ENCODE assay signal across 25 mouse cellular contexts in the genomic region with DNA sequence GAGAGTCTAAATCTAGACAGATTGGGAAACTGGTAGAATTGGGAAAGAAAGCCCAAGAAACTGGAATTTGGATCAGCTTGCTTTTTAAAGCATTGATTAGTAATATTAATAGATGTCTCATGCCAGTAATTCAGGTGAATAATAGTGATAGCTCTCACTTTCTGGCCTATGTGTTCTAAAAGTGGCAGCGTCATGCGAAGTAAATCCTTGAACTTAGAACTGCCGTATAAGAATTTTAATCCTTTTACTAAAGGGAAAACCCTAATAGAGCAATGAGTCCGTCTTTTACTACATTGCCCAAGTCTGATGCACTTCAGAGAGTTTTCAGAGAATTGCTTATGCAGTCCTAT.
DNase-seq lines count a peak whose midpoint lies in the region; ATAC-seq and TF ChIP-seq lines count a peak whose summit lies in the region.
"Had no signal": no experiment of that assay in that cellular context is flagged by ENCODE, and none has a peak within 500 bp of the region (broad histone marks: within the 10 kb centered on the region; RNA-seq: fewer than 3 reads in every experiment).

No protein-coding gene starts in this region.

- H3K9ac ChIP-seq in heart, embryonic 11.5 days (ENCODE audit: low read depth, low read length) = no peak overlapping the region
- H3K9ac ChIP-seq in liver, embryonic 16.5 days (ENCODE audit: low read depth, low read length) = peak overlapping the region; percentile 46
- H3K9ac ChIP-seq: embryonic facial prominence, embryonic 13.5 days; forebrain, embryonic 13.5 days; limb, embryonic 15.5 days; midbrain, embryonic 13.5 days; neural tube, embryonic 13.5 days had no signal

- no peak overlapping the region for H3K4me3 ChIP-seq in heart, embryonic 11.5 days (ENCODE audit: low read depth, low read length)
- H3K4me3 ChIP-seq in G1E (ENCODE audit: low read depth, low read length) = peak overlapping the region; percentile 17; the same call in 1 of the 2 replicates
- 0 out of 2 replicates have a peak overlapping the region, but pooled peaks have one; percentile 3 for H3K4me3 ChIP-seq in liver, embryonic 16.5 days (ENCODE audit: low read depth, low read length)
- H3K4me3 ChIP-seq in kidney, adult 2 months (ENCODE audit: insufficient read depth, low read depth, low read length) = no peak overlapping the region
- H3K4me3 ChIP-seq: embryonic facial prominence, embryonic 13.5 days; forebrain, embryonic 13.5 days; hindbrain, embryonic 10.5 days; limb, embryonic 10.5 days; limb, embryonic 15.5 days; midbrain, embryonic 13.5 days; neural tube, embryonic 13.5 days had no signal

- DNase-seq in heart, adult 8-10 months (ENCODE audit: low spot score) = no peak
- no peak for DNase-seq in G1E (ENCODE audit: low spot score)
- no peak for DNase-seq in T-cell, adult 2 months (ENCODE audit: low spot score)
- no peak for DNase-seq in kidney, adult 2 months
- DNase-seq: adrenal gland, postnatal 25 days; cerebellum, adult 11-12 months; cerebellum, postnatal 10 days; gastrocnemius, postnatal 14 days; kidney, adult 18-20 months; layer of hippocampus, adult 9-11 months; lung, postnatal 36 days; thymus, adult 2 months; thymus, postnatal 4 days had no signal

- H3K36me3 ChIP-seq in heart, embryonic 11.5 days (ENCODE audit: control insufficient read depth, insufficient read depth, low read length) = peaks cover 4% of the 10 kb centered on the region
- peaks cover 17% of the 10 kb centered on the region for H3K36me3 ChIP-seq in G1E (replicated peaks)
- no peaks in the 10 kb centered on the region; the same call in 1 of the 2 replicates for H3K36me3 ChIP-seq in liver, embryonic 16.5 days (ENCODE audit: control insufficient read depth, insufficient read depth)
- peaks cover 11% of the 10 kb centered on the region for H3K36me3 ChIP-seq in kidney, adult 2 months (ENCODE audit: control insufficient read depth, insufficient read depth, low read length)
- H3K36me3 ChIP-seq: limb, embryonic 15.5 days had no signal

- no peaks in the 10 kb centered on the region for H3K9me3 ChIP-seq in heart, embryonic 11.5 days (replicated peaks; ENCODE audit: control insufficient read depth, low read length)
- H3K9me3 ChIP-seq in G1E (replicated peaks) = no peaks in the 10 kb centered on the region
- H3K9me3 ChIP-seq in liver, embryonic 16.5 days (replicated peaks; ENCODE audit: control insufficient read depth, low read length) = no peaks in the 10 kb centered on the region
- H3K9me3 ChIP-seq: embryonic facial prominence, embryonic 13.5 days; forebrain, embryonic 13.5 days; hindbrain, embryonic 10.5 days; limb, embryonic 10.5 days; limb, embryonic 15.5 days; midbrain, embryonic 13.5 days; neural tube, embryonic 13.5 days had no signal

- no peak for ATAC-seq in heart, embryonic 11.5 days (replicated peaks; ENCODE audit: insufficient number of reproducible peaks, low FRiP score, low TSS enrichment)
- peak; percentile 3; the same call in 1 of the 2 replicates for ATAC-seq in G1E (ENCODE audit: extremely low read depth, insufficient number of reproducible peaks, low FRiP score, poor library complexity, severe bottlenecking)
- peak; percentile 64 for ATAC-seq in erythroid progenitor cell, adult 5-6 weeks (replicated peaks; ENCODE audit: low FRiP score, poor library complexity, severe bottlenecking)
- no peak for ATAC-seq in liver, embryonic 16.5 days (ENCODE audit: low read depth)
- ATAC-seq: forebrain, embryonic 13.5 days; hindbrain, embryonic 16.5 days; midbrain, embryonic 13.5 days had no signal

- peaks cover 12% of the 10 kb centered on the region; the same call in 1 of the 2 replicates for H3K4me1 ChIP-seq in heart, embryonic 11.5 days (ENCODE audit: control insufficient read depth, insufficient read depth, low read length)
- peaks cover 67% of the 10 kb centered on the region for H3K4me1 ChIP-seq in G1E (ENCODE audit: insufficient read depth, low read depth, low read length)
- peaks cover 27% of the 10 kb centered on the region for H3K4me1 ChIP-seq in liver, embryonic 16.5 days (ENCODE audit: control insufficient read depth, low read depth, low read length)
- no peaks in the 10 kb centered on the region; the same call in 1 of the 2 replicates for H3K4me1 ChIP-seq in kidney, adult 2 months (ENCODE audit: control insufficient read depth, insufficient read depth, low read length)
- H3K4me1 ChIP-seq: embryonic facial prominence, embryonic 13.5 days; forebrain, embryonic 13.5 days; hindbrain, embryonic 10.5 days; limb, embryonic 10.5 days; limb, embryonic 15.5 days; midbrain, embryonic 13.5 days; neural tube, embryonic 13.5 days had no signal

- no peak for TF ChIP-seq POLR2A in kidney, adult 2 months (IDR thresholded peaks at IDR 0.05; ENCODE audit: low read depth, low read length)

- peak overlapping the region; percentile 85 for H3K27ac ChIP-seq in heart, embryonic 11.5 days (ENCODE audit: low read depth, low read length)
- H3K27ac ChIP-seq in liver, embryonic 16.5 days (ENCODE audit: low read length) = peak overlapping the region; percentile 96
- no peak overlapping the region for H3K27ac ChIP-seq in kidney, adult 2 months (ENCODE audit: insufficient read depth, low read depth, low read length)
- H3K27ac ChIP-seq: embryonic facial prominence, embryonic 13.5 days; forebrain, embryonic 13.5 days; hindbrain, embryonic 10.5 days; kidney, postnatal 0 days; limb, embryonic 10.5 days; limb, embryonic 15.5 days; midbrain, embryonic 13.5 days; neural tube, embryonic 13.5 days had no signal

- H3K4me2 ChIP-seq in heart, embryonic 11.5 days = peak overlapping the region; percentile 0; the same call in 1 of the 2 replicates
- H3K4me2 ChIP-seq in liver, embryonic 16.5 days (ENCODE audit: low read depth, low read length) = peak overlapping the region; percentile 56
- H3K4me2 ChIP-seq: embryonic facial prominence, embryonic 13.5 days; forebrain, embryonic 13.5 days; limb, embryonic 15.5 days; midbrain, embryonic 13.5 days; neural tube, embryonic 13.5 days had no signal

- no peaks in the 10 kb centered on the region for H3K27me3 ChIP-seq in heart, embryonic 11.5 days (ENCODE audit: control insufficient read depth, insufficient read depth, low read length)
- H3K27me3 ChIP-seq in G1E (ENCODE audit: insufficient read depth, low read length) = no peaks in the 10 kb centered on the region
- no peaks in the 10 kb centered on the region for H3K27me3 ChIP-seq in liver, embryonic 16.5 days (ENCODE audit: control insufficient read depth, insufficient read depth, low read depth, low read length)
- H3K27me3 ChIP-seq in kidney, adult 2 months (replicated peaks; ENCODE audit: control insufficient read depth, insufficient read depth, low read length) = no peaks in the 10 kb centered on the region
- H3K27me3 ChIP-seq: embryonic facial prominence, embryonic 13.5 days; forebrain, embryonic 13.5 days; limb, embryonic 15.5 days; midbrain, embryonic 13.5 days; neural tube, embryonic 13.5 days had no signal

- TF ChIP-seq CTCF in G1E (IDR thresholded peaks at IDR 0.05; ENCODE audit: low read depth, low read length) = no peak
- no peak for TF ChIP-seq CTCF in kidney, adult 2 months (conservative IDR thresholded peaks at IDR 0.05; ENCODE audit: insufficient read depth, insufficient read length, low read depth, low read length)

- 83% methylated on average over 4 of the region's 4 CpGs for WGBS in heart, embryonic 11.5 days (ENCODE audit: insufficient replicate concordance)
- WGBS in liver, embryonic 16.5 days (ENCODE audit: insufficient replicate concordance) = 73% methylated on average over 4 of the region's 4 CpGs
- WGBS in kidney, adult 2 months = 85% methylated on average over 4 of the region's 4 CpGs

Comparison
In these comparisons a context has a peak if more than half of its experiments do, and no peak if none do; other contexts are left out.
1. ATAC-seq: peak in G1E (single experiment) and erythroid progenitor cell, adult 5-6 weeks (single experiment); none in heart, embryonic 11.5 days (single experiment) and liver, embryonic 16.5 days (single experiment).
2. H3K4me3 ChIP-seq: peak in G1E (single experiment) and liver, embryonic 16.5 days (single experiment); none in heart, embryonic 11.5 days (single experiment) and kidney, adult 2 months (single experiment).